Mouse (Mus musculus): Measurements from ENCODE around the gene Sel1l2.

DNA sequence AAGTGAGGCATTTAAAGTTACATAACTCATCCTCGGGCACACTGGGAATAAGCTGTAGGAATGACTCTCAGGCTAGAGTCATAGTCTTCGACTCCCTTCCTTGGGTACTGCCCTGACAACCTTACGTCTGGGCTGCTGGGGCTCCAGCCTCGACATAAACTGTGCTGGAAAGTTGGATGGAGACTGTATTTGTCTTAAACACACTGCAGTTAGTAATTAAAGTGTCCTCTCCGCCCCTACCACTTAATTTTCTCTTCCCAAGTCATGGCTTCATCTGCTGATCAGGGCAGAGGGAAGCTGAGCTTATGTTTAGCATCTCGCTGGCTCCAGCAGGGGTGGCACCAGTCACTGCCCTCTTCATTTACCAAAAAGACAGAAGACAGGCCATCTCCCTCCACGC, 135.2 kb downstream of the Sel1l2 start:
- TF ChIP-seq CTCF (IDR thresholded peaks at IDR 0.05; ENCODE audit: control insufficient read depth, insufficient read depth, insufficient replicate concordance, low read depth, low read length) (no peak), POLR2A (IDR thresholded peaks at IDR 0.05; ENCODE audit: control insufficient read depth, low read depth, low read length) (no peak)

Data from testis, adult 2 months (tissue).